Mouse (Mus musculus) NIH3T3 (cell line): Measurements from ENCODE around the gene Msrb3.

Experiments used
- DNase-seq: peaks from one replicate; pipeline ENCODE4 v3.0.0-alpha.2; 2012; ENCODE audit warnings: low read depth

The Msrb3 gene

GRCm38 (mm10) chr10:120861674-120862073 is 37.2 kb downstream of the Msrb3 start:
- no peak for DNase-seq

- DNase-seq, result peak; percentile 54
Observed at GRCm38 (mm10) chr10:120861194-120861593, 37.7 kb downstream of the Msrb3 start.

GRCm38 (mm10) chr10:120857531-120858001 is 41.3 kb downstream of the Msrb3 start:
- DNase-seq, result peak; percentile 29

- no peak for DNase-seq
Observed at GRCm38 (mm10) chr10:120854329-120854728, 44.6 kb downstream of the Msrb3 start.

DNA sequence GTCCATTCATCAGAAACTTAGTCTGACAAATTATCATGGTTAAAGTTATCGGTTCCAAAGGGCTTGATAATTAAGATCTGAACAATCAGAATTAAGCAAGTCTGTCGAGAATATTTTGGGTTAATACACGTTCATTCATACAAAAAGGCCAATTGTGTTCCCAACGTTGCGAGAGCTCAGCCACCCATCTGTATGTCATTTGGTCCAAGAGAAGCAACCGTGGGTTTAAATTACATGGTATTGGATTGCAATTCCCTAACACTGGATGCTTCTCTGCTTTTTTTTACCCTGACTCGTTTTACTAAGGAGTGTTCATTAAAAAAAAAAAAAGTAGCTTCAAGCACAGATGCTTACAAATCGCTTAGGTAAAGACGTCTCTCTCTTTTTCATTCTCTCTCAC is 45.1 kb downstream of the Msrb3 start:
- DNase-seq, result no peak

DNA sequence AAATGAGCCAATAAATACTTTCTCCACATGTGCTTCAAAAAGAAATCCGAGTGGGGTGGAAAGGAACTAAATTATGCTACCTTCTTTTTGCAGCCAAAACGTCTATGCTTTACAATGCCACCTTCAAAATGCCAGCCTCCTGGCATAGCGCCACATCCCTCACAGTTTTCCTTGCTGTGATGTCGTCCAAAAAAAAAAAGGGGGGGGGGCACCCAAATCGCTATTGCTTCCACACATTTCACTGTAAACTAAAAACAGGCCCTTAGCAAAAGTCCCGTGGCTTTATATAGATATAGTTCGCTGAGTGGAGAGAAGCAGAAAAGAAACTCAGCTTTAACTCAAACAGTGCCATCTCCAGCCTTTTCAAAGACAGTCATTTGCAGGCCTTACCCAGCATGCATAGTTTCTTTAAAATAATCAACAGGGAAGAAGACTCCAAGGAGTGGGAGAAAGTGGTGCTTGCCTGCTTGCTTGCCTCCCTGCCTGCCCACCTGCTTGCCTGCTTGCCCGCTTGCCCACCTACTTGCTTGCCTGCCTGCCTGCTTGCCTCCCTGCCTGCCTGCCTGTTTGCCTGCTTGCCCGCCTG is 47.6 kb downstream of the Msrb3 start:
- DNase-seq, result no peak

DNA sequence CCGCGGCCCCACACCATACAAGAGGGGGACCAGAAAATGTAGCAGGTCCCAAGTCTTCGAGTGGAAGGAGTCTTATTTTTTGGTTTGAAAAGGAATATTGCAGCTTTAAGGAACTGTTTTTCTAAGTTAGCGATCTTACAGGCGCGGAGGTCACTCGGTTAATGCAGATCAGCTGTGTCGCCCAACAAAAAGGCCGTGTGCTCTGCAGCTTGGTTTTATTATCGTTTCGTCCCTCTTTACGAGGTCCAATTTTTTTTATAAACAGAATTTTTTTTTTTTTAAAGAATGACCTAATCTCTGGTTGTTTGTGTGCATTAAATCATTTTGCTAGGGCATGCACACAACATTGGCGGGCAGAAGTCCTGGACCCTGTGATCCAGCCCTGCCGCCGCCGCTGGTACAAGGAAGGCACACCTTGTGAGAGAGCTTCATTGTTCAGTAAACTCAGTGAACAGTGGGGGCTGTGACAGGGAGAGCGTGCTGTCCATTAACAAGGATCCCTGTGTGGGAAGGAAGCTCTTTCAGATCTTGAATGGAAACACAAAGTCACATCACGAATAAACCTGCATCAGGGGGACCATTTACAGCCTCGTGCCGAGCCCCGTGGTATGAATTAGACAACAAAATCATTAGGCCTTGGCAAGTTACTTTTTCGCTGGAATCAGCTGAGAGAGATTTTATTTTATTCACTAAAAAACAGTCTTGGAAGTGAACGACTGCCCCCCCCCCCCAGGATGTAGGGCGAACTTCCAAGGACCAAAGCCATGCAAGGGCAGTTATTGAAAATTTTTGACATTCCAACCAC is 48.3 kb downstream of the Msrb3 start:
- DNase-seq, result peak; percentile 78

DNA sequence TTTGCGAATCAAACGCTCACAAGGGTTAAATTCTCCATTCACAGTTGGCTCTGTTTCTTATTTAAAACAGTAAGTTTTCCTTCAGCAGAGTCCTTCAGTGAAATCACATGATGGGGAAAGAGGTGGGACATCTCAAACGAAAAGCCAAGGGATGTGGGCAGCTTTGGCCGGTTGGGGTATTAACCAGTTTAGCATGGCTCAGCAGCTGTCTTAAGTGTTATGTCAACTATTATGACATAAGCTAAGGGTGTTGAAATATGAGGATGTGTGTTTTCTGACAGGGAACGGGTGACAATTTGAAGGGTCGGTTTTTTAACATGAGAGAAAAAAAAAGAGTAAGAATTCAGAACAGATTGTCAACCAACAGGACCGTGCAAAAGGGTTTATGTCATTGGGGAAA is 50.2 kb downstream of the Msrb3 start:
- DNase-seq, result no peak

GRCm38 (mm10) chr10:120847785-120848184 is 51.1 kb downstream of the Msrb3 start:
- no peak for DNase-seq

- no peak for DNase-seq
Observed at GRCm38 (mm10) chr10:120839966-120840365, 58.9 kb downstream of the Msrb3 start.

- no peak for DNase-seq
Observed at GRCm38 (mm10) chr10:120834531-120834930, 64.4 kb downstream of the Msrb3 start.

- no peak for DNase-seq
Observed at GRCm38 (mm10) chr10:120833836-120834235, 65.1 kb downstream of the Msrb3 start.

GRCm38 (mm10) chr10:120827761-120828160 is 71.1 kb downstream of the Msrb3 start:
- DNase-seq, result no peak

DNA sequence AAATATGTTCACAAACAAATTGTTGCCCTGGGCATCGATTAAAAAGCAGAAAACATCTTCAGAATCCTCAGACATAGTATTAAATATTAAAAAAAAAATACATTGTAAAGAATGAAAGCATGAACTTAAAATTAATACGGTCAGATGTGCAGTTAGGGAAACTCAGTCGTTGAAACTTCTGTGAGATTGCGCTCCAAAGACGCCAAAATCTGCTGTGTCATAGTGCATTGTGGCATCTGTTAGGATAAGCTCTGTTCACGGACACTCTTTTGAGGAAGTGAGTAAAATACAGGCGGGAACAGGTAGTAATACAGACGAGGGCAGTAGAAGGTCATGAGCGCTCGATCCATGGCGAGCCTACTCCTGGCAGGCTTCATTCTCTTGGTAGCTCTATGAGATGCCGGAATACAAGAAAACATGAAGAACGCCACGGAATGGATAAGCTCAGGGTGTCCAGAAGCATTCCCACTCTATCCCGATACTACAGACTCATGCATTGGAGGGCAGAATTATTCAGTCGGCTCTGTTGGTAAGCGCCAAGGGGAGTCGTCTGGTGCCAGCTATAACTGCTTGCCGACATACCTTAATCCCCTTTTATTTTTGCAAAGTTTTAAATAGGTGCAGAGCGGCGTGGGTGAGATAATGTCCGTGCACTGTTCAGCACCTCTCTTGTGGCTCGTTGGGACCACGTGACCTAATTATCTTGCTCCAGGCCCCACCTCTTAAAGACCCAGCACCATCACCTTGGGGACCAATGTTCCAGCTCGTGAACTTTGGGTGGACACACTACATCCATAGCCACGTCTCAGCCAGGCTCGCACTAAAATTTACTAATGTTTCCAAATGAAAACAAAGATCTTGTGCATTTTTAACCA is 71.9 kb downstream of the Msrb3 start:
- no peak for DNase-seq

DNA sequence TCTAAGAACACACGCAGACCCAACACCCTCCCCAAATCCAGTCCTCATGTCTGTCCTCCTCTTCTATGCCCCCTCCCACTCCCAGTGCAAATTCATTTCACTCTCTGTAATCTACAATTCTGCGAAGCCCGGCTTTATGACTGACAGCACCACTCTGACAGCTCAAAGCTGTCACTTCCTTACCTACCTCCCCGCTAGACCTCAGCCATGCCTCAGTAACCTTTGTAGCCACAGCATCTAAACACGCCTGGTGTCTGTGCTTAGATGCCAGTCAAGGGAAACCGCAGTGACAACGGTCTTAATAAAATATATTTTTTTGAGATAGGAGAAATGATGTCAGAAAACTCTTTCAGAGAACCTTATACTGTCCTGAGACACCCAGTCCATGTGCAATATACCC is 72.5 kb downstream of the Msrb3 start:
- no peak for DNase-seq

- DNase-seq, result no peak
Observed at GRCm38 (mm10) chr10:120825594-120825993, 73.3 kb downstream of the Msrb3 start.

- DNase-seq, result no peak
Observed at GRCm38 (mm10) chr10:120821491-120822358, 77.2 kb downstream of the Msrb3 start.

DNA sequence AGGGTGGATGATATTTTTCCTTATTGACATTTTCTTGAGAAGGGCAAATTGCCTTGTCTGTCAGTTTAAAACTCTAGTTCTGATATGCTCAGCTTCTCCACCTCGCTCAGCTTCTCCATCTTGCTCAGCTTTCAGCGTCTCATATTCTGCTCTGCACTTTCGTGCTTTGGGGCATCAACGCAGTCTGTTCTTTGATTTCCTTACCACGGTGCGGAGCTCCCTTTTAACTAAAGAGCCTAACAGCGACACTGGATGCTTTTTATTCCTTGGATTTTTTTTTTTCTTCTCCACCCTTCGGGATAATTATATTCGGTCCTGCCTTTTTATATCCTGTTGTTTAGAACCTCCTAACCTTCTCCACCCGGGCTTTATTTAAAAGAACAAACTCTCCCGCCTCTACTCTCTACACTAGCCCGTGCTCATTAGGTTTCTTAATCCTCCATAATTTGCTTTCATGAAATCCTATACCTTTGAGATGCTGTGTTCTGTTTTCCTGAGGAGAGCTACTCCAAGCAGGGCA is 78.1 kb downstream of the Msrb3 start:
- no peak for DNase-seq

DNA sequence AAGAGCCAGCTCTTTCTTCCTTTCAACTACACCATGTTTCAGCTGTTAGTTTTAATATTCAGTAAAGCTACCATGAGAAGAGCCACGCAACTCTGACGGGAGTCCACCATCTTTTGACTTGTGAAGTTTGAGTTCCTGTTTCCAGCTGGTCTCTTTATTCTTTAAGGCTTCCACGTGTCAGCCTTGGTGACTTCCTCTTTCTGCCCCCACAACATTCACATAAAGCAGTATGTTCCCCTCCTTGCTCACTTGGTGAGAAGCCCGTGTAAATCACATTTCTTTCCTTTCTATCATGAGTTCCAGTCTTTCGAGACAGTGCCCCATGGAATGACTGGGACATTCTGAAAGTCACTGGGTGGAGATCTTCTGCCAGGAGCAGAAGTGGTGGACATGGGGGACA is 83.6 kb downstream of the Msrb3 start:
- DNase-seq, result no peak

GRCm38 (mm10) chr10:120811796-120812443 is 87.0 kb downstream of the Msrb3 start:
- no peak for DNase-seq
